Mouse (Mus musculus): ENCODE results near the gene 1700021F05Rik.
"Not testable (repeated sequence)": the region's sequence is repeated elsewhere in the genome, so short reads cannot be mapped to it uniquely, and the experiment has no call there.

Gene 1700021F05Rik

GRCm38 (mm10) chr10:43538831-43539230, 2.0 kb downstream of the 1700021F05Rik start:
- no peak for DNase-seq (ENCODE audit: low read depth, low spot score)

- no peak for DNase-seq (ENCODE audit: low read depth, low spot score)
Measured at GRCm38 (mm10) chr10:43537652-43538051, 3.1 kb downstream of the 1700021F05Rik start.

GRCm38 (mm10) chr10:43534382-43534781, 6.4 kb downstream of the 1700021F05Rik start:
- no peak for DNase-seq (ENCODE audit: low read depth, low spot score)

- peak; percentile 31 for DNase-seq (ENCODE audit: low read depth, low spot score)
Measured at GRCm38 (mm10) chr10:43527283-43528269, 13.2 kb downstream of the 1700021F05Rik start.

GRCm38 (mm10) chr10:43523931-43524330, 16.9 kb downstream of the 1700021F05Rik start, which contains the start of gene Gm9803:
Gene Gm9803, plus strand, starts transcription at chr10:43524084.
- DNase-seq (ENCODE audit: low read depth, low spot score): not testable (repeated sequence)

- DNase-seq (ENCODE audit: low read depth, low spot score): no peak
Measured at GRCm38 (mm10) chr10:43519977-43520376, 20.8 kb downstream of the 1700021F05Rik start.

- no peak for DNase-seq (ENCODE audit: low read depth, low spot score)
Measured at GRCm38 (mm10) chr10:43518368-43518767, 22.4 kb downstream of the 1700021F05Rik start.

GRCm38 (mm10) chr10:43517836-43518235, 23.0 kb downstream of the 1700021F05Rik start:
- peak; percentile 19 for DNase-seq (ENCODE audit: low read depth, low spot score)

- DNase-seq (ENCODE audit: low read depth, low spot score): peak; percentile 23
Measured at GRCm38 (mm10) chr10:43516992-43517660, 23.7 kb downstream of the 1700021F05Rik start.

- no peak for DNase-seq (ENCODE audit: low read depth, low spot score)
Measured at GRCm38 (mm10) chr10:43512976-43513375, 27.8 kb downstream of the 1700021F05Rik start.

- DNase-seq (ENCODE audit: low read depth, low spot score): no peak
Measured at GRCm38 (mm10) chr10:43509228-43509627, 31.6 kb downstream of the 1700021F05Rik start.

GRCm38 (mm10) chr10:43507051-43507450, 33.7 kb downstream of the 1700021F05Rik start:
- DNase-seq (ENCODE audit: low read depth, low spot score): no peak

GRCm38 (mm10) chr10:43504291-43504690, 36.5 kb downstream of the 1700021F05Rik start:
- DNase-seq (ENCODE audit: low read depth, low spot score): no peak

GRCm38 (mm10) chr10:43502599-43502998, 38.2 kb downstream of the 1700021F05Rik start:
- peak; percentile 90 for DNase-seq (ENCODE audit: low read depth, low spot score)

- no peak for DNase-seq (ENCODE audit: low read depth, low spot score)
Measured at GRCm38 (mm10) chr10:43490846-43491245, 49.9 kb downstream of the 1700021F05Rik start.

GRCm38 (mm10) chr10:43490034-43490433, 50.8 kb downstream of the 1700021F05Rik start:
- no peak for DNase-seq (ENCODE audit: low read depth, low spot score)

- no peak for DNase-seq (ENCODE audit: low read depth, low spot score)
Measured at GRCm38 (mm10) chr10:43489550-43489949, 51.2 kb downstream of the 1700021F05Rik start.

- no peak for DNase-seq (ENCODE audit: low read depth, low spot score)
Measured at GRCm38 (mm10) chr10:43489139-43489538, 51.7 kb downstream of the 1700021F05Rik start.

GRCm38 (mm10) chr10:43488258-43488657, 52.5 kb downstream of the 1700021F05Rik start:
- no peak for DNase-seq (ENCODE audit: low read depth, low spot score)

- no peak for DNase-seq (ENCODE audit: low read depth, low spot score)
Measured at GRCm38 (mm10) chr10:43487441-43488010, 53.3 kb downstream of the 1700021F05Rik start.

GRCm38 (mm10) chr10:43485751-43486268, 55.0 kb downstream of the 1700021F05Rik start:
- no peak for DNase-seq (ENCODE audit: low read depth, low spot score)

All from brain, adult 2 months (tissue).